Mouse (Mus musculus): Measurements from ENCODE around the gene Pvalb.

Pvalb gene

DNA sequence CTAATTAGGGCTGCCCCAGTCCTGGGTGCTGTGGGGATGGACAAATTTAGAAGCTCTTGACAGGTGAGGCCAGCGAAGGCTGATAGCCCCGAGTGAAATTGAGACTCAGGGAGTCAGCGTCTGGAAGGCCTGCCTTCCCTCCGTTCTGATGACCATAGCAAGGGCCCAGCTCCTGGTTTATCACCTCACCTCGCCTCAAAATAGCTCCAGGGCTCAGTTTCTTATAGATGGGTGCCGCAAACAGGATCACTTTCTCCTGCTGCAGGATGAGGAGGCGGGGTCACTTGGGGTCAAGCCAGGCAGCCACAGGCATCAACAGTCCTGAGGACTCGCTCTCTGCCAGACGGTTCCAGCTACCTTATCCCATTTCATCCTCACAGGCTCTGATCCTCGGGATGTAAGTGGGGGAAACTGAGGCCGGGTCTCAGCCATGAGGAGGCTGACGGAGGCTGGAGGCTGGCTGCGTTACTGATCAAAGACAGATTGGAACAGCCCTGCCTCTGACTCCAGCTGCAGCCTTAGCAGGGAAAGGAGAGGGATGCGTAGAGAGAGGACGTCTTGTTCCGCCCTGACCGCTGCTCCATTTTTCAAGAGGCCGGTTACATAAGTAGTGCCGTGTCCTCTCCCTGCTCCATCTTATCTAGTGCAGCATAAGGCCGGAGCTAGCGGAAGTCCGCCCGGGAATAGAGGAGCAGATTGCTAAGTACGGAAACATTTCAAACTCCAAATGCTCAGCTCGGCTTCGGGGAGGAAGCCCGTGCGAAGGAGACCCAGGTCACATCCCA is 10.9 kb downstream of the Pvalb start:
- DNase-seq (ENCODE audit: inconsistent ontology term) = no peak

DNA sequence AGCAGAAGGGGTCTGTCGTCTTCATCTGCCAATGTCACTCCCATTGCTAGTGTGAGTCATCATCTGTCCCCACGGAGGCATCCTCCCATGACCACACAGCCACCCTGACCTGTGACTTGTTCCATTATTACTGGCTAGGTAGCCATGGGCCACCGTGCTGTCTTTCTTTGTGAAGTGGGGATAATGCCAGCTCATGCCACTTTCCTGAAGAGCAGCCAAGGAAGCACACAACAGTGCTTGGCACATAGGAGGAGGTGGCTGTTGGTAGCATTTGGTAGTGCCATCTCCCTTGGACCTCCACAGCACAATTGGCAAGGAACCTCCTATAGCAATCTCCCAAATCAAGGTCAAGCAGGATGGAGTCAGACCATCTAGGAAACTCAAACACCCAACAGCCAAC is 11.9 kb downstream of the Pvalb start:
- no peak for DNase-seq (ENCODE audit: inconsistent ontology term)

DNA sequence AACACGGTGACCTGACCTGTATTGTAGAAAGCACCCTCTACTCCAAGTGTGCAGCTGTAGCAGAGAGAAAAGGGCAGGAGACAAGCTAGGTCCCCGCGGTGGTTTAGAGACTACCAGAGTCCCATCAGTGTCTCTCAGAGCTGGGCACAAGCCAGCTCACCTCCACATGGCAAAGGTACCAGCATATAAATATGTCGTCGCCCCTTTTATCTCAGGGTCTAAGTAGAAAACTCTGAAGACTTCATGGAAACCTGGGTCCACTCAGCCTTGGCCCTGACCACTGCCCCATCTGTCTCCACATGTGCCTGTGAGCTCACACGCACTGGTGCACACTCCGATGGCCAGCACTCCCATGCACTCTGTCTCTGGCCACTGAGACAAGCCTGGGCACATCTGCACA is 16.6 kb downstream of the Pvalb start:
- DNase-seq (ENCODE audit: inconsistent ontology term) = no peak

DNA sequence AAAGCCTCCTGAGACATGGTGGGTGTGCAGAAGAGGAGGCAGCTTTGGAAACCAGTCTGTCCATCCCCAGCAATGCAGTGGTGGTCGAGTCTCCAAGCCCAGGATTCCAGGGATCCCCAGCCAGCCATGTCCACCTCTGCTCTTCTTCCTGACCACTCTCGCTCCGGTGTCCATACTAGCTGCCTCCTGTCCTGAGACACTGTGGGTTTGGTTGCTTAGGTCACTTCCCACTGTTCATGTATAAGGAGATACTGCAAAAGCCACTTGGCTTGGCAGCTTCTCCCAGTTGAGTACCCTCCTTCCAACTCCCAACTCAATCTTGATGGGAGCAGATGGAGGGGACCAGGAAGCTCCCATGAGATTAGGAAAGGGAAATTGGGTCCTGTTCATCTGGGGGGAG is 17.7 kb downstream of the Pvalb start:
- DNase-seq (ENCODE audit: inconsistent ontology term) = no peak

DNA sequence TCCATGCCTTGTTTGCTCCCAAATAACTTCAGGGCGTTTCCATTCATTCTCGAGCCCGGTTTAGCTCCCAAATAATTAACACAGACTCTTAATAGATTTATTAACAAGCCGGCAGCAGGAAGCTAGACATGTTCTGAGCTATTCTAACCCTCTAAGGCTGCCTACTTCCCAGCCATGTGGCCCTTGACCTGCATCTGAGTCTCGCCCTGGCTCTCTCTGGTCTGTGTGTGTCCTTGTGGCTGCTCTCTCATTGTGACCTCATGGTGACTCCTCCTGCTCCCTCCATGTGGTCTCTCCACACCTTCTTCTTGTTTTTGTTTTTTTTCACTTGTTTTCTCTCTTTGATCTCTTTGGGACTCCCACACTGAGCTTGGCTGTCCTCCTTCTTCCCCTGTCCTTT is 19.3 kb downstream of the Pvalb start:
- DNase-seq (ENCODE audit: inconsistent ontology term) = no peak

DNA sequence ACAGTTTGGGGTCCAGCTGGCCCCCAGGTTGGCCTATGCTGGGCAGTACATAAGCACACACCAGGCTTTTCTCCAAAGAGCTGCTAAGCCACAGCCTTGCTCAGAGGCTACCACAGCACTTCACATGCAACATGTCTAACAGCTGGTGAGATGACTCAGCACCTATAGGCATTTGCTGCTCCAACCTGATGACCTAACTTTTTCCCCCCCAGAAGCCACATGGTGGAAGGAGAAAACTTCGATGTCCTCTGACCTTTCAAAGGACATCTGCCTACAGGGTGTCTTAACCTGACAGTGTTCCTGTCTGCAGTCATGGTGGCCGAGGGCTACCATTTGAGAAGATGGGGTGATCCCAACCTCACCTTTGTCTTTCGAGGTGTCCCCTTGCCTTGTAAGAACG is 20.6 kb downstream of the Pvalb start:
- DNase-seq (ENCODE audit: inconsistent ontology term) = no peak

DNA sequence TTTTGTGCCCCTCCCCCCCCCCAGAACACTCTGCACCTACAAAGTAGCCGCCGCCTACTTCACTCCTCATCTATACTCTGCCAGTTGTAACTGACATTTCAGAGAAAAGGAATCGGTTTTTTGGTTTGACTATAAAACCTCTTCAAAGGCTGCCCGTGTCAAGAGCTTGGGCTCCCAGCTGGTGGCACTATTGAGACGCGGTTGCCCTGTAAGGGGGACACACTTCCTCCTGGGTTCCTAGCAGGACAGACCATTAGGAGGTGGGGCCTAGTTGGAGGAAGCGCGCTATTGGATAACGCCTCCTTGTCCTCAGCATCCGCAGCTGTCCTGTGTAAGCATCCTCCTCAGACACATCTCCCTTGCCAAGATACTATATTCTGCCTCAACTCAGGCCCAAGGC is 21.3 kb downstream of the Pvalb start:
- DNase-seq (ENCODE audit: inconsistent ontology term) = peak; percentile 59

DNA sequence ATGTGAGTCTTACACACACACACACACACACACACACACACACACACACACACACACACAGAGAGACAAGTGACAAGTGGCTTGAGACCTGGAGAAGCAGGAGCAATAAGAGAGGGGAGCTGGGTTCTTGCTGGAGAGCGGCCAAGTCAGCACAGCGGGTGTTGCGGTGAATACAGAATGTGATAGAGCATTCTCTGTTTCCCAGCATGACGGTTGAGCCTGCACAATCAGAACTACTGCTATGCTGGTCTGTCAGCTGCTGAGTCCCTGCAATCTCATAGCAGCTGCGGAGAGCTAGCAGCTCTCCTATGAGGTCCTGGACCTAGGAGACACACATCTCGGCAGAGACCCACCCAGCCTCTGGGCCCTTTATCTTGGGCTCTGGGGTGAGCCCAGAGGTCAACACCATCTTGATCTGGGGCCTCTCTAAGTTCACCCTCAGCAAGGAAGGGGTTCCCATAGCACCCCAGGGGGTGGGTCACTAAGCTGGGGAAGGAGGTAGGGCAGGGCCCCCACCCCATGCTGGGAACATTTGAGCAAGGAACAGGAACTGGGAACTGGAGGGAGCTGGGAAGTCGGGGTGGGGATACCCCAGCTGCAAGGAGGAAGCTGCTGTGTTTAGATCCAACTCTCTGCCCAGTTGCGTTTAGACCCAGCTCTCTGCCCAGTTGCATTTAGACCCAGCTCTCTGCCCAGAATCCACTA is 24.3 kb downstream of the Pvalb start:
- DNase-seq (ENCODE audit: inconsistent ontology term) = peak; percentile 88

DNA sequence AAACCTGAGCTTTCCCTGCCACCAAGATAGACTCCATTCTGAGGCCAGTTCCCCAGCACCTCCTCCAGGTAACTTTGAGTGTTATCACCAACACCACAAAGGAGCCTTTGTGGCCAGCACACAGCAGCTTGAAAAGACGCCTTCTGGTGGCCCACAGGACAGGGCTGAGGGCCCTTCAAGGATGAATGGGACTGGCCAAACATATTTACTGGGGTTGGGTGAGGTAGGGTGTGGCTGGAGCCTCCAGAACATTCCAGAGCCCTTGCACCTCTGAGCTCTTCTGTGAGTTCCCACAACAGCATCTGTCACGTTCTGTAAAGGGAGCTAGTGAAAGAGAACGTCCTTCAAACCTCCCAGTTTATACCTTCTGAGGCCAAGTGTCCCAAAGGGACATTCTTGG is 26.4 kb downstream of the Pvalb start:
- DNase-seq (ENCODE audit: inconsistent ontology term) = no peak

DNA sequence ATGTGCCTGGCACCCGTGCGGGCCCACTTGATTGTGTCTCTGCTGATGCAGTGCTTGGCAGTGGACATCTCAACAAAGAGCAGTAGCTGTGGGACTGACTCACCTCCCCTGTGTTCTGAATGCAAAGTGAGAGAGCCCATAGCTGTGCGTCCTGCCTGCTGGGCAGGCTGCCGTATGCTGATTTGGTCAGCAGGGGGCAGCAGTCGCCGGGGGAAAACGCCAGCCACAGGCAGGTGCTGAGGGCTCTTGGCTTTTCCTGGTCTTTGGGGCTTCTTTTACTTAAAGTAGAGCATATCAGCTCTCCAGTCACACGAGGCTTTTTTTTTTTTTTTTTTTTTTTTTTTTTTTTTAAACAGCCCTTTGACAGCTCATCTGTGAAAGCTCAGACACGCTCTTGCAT is 27.8 kb downstream of the Pvalb start:
- peak; percentile 78 for DNase-seq (ENCODE audit: inconsistent ontology term)

DNA sequence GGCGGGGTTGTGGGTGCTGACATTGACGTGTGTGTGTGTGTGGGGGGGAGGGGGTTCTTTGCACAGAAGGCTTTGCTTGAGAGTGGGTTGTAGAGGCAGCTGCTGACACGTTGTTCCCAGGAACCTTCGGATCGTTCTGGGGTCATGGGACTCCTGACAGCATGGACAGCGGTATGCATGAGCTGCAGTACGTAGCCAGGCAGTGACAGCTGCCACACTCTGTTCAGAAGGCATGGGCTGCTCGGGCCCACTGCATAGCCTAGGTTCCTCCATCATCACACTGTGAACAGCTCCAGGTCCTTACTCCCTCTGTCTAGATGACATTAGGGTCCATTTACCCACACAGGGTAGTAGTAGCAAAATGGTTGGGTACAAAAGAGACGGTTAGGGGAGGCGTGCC is 28.9 kb downstream of the Pvalb start:
- no peak for DNase-seq (ENCODE audit: inconsistent ontology term)

DNA sequence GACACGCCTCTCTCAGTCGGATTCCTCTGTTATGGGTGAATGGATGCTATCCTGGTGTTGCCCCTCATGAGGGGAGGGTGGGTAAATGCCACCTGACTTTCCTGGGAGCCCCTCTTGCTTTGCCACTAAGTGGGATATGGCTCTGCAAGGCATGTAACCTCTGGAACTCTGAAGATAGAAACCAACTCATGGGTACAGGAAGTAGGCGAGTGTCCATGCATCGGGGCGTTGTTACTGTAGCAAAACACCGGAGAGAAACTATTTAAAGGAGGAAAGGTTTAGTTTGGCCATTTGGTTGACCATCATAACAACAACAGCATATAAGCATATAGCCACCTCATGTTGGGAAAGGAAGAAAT is 31.3 kb downstream of the Pvalb start:
- DNase-seq (ENCODE audit: inconsistent ontology term) = no peak

DNA sequence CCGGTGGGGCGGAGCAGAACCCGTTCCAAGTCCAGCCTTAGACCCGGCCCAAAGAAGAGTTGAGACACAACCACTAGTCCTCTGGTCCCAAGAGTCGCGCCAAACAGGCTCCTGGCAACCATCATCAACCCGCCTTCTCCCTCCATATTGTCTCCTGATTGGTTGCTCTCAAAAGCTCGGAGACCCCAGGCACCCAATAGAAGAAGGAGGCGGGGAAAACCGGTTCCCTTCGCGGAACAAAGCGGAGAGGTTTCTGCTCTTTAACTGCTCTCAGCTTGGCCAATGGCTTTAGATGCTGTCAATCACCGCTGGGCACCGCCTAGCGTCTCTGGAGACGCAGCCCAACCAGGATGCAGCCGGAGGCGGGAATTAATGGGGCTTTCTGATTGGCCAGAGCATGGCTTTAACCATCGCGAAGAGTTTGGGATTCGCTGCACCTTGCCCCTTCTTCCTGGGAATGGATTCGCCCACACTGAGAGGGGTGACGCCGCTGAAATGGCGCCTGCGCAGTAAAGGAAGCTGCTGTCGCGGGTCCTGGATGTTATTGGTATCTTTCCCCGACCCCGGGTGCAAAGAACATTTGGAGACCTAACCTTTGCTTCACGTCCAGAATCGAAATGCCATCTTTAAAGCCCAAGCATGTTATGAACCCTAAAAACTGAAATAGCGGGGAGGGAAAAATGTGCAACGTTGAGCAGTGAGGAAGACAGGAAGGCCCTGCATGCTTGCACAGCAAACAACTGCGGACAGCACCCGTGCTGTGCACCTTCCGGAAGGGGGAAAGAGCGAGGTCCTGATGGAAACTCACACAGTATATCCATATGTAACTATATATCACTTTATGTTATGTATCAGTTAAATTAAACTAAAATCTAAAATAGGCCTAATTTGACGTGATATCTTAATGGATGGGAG is 32.0 kb downstream of the Pvalb start, which contains the start of gene Ift27:
Gene Ift27, minus strand, starts transcription at position 136 of the 915 bp plus-strand sequence.
- DNase-seq (ENCODE audit: inconsistent ontology term) = peak; percentile 99

DNA sequence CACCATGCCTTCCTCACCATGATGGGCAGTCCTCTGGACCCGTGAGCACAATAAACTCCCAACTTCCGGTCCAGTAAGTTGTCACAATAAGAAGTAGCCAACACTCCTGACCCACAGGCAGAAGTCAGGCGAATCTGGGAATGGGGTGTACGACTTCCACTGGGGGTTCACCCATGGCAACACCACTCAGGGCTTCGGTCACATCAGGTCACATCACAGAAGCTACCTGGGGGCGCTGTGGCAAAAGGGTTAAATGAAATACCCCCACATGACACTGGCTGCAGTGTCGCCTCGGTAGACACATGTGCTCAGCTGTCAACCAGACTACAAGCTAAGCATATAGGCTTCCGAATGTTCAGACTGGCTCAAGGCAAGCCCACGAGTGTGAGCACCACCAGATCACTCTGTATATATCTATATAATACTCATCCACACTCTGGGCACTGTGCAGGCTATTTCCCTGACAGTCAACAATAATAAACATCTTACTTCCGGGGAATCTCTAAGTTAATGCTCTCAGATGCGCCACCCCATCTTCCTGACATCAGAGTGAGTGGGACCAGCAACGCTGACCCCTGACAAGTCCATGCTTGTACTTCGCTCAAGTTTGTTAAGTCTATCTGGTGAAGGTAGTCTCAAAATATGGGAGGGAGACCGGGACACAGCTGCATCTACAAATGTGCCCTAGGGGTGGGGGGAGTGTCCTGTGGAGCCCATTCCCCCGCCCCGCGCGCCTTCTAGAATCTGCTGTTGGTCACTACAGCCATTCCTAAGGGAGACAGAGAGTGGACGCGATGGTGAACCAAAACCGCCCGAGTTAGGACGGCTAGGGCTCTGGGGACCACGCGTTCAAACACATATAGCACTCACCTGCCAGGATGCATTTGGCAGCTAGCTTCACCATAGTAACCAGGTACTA is 33.0 kb downstream of the Pvalb start:
- peak; percentile 58 for DNase-seq (ENCODE audit: inconsistent ontology term)

DNA sequence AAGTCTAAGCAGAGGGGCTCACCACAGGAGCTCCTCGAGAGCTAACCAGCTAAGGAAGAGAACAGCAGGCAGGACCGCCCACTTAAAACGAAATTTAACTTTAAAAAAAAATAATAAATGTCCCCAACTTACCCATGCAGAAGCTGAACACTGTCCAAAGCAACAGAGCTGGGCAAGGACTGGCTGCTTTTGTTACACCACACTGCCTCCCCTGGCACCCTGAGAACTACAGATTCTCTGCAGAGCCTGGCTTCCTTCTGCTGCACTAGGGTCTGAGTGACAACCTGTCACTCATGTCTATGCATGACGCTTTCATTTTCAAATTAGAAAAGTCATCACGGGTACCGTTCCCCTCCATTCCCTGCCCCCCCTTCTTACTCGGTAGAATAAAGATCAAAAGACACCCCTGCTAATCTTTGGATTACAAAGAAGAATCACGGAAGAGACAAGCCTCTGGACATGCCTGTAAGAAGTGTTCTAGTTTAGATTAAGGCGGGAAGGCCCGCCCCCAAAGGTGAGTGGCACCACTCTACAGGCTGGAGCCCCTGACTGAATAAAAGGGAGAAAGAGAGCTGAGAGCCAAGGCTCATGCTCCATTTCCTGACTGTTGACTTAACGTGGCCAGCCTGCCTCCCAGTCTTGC is 33.8 kb downstream of the Pvalb start:
- DNase-seq (ENCODE audit: inconsistent ontology term) = no peak

DNA sequence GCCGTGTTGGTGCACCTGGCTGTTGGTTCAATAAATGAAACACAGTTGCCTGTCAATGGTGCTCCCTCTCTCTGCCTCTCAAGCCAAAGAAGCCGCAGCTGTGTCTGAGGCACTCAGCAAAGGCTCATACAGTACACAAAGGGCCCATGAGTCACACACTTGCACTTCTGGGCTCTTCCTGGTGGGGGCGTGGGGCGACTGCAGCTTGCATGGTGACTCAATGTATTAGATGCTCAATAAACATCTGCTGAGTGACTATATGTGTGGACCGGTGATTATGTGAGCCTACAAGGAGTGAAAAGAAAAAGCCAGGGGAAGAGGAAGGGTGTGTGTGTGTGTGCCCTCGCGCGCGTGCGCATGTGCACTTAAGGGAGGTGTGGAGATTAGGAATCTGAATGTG is 34.5 kb downstream of the Pvalb start:
- DNase-seq (ENCODE audit: inconsistent ontology term) = peak; percentile 22

DNA sequence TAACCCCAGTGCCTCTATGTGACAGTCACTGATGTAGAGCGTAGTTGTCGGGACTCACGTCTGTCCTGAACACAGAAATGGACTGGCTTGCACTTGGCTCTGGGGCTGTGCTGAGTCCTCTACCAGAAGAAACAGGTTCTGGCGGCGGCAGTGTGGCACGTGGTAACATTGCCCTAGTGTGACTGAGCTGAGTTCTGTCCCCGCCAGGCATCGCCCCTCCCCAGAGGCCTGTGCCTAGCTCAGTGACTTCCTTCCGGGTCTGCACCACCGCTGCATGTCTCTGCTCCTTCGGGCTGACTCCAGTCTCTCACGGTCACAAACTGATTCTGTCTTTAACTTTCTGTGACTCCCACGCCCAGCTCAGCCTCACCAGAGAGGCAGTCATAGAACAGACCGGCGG is 35.5 kb downstream of the Pvalb start:
- DNase-seq (ENCODE audit: inconsistent ontology term) = no peak

DNA sequence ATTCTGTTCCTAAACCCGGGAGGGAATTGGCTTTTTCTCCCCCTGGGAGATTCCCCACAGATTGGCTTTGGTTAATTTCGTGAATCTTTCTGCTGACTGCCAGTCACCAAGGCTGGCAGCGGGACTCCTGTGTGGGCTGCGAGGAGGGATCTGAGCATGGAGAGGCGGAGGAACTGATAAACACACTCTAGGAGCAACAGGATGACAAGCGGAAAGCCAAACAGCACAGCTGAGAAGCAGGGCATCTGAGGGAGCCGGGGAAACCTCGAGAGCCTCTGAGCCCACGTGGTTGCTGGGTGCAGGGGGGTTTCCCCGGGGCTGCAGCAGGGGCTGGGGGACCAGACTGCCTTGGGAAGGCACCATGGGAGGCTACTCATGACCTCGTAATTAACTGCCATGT is 36.6 kb downstream of the Pvalb start:
- no peak for DNase-seq (ENCODE audit: inconsistent ontology term)

DNA sequence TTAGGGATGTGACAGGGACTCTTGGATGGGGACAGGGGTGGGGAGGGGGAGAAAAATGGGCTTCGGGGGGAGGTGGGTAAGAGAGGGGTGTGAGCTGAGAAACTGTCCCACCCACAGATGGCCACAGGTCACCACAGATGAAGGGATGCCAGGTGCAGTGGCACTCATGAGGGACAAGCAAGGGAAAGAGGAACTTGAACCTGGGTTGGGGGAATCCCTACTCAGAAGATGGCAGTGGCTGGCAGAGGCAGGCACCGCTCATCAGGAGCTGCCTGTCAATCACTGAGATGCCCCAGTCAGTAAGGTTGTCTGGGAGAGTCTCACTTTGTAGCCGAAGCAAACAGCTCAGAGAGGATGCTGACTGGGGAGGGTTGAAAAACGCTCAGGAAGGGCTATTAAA is 40.9 kb downstream of the Pvalb start:
- DNase-seq (ENCODE audit: inconsistent ontology term) = no peak

DNA sequence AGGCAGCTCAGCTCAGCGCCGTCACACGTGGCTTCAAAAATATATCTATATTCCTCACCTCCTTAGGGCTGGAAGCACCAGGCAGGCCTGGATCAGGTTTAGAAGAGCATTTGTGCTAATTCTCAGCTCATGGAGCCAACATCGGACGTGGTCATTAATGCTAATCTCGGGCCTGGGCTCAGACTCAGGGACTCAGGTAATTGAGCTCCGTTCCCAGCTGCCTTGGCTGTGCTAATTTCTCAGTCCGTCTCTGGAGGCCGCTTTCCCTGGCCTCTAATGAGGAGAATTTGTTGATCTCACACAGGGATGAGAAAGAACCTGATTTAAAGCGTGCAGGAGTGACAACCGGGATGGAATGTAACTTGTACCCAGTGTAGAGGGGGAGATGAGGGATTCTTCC is 41.7 kb downstream of the Pvalb start:
- DNase-seq (ENCODE audit: inconsistent ontology term) = no peak

DNA sequence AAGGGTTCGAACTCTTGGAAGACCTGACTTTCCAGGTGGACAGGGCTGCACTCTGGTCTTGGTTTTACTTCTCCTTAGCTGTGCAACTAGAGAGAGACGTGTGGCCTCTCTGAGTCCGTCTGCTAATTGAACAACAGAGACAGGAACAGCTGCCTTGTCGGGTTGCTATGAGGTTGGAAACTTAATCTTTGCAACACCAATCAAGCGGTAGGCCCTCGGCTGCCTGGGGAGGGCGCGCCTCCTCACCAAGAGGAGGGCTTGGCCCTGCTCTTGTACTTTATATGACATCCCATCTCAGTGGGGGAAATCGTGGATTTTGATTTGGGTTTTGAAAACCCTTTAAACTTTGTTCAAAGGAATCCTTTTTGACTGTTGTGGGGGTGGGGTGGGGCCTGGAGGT is 44.3 kb downstream of the Pvalb start:
- DNase-seq (ENCODE audit: inconsistent ontology term) = no peak
